Mouse (Mus musculus) MEL-GATA-1-ER (cell line): ENCODE data around the gene Efcab7.
A peak's percentile ranks its signal among the peaks of the same experiment; 100 is the strongest.

ENCODE experiments used
- DNase-seq: peaks from one replicate; pipeline ENCODE4 v3.0.0-alpha.2; 2012; ENCODE audit warnings: low read depth; ENCODE audit errors: extremely low read depth

The Efcab7 gene

DNA sequence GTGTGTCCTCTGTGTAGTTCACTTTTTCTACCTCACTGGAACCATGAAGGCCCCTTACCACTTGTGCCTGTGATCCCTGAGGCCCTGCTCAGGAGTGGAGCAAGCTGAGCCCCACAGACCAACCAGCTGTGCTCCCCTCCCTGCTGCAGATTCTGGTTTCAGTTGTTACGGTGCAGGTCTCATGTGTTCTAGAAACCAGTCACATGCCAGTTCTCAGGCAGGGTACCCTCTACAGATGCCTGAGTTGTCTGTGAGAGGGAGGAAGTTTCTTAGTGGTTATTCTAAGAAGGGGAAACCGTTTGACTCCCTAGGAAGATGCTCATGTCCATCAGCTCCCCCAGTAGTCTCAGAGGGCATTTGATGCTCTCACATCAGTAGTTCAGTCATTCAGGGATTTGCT lies 115.6 kb downstream of the Efcab7 start:
- DNase-seq = no peak

DNA sequence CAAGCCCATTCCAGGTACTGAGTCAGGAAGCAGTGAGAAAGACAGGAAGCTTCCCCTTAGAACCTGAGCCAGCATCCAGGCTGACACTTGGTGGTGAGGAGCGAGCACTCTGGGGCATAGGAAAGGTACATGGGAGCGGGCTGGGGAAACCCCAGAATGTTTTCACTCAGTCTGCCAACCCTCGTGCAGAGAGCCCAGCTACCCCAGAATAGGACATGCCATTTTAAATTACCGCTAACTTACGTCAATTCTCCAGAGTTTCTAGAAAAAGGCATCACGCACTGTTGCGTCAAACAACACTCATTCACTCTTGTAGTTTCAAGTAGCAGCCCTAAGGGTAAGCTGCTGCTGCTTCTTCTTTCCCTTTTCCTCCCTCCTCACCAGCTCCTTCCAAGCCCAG lies 116.0 kb downstream of the Efcab7 start:
- DNase-seq = no peak

DNA sequence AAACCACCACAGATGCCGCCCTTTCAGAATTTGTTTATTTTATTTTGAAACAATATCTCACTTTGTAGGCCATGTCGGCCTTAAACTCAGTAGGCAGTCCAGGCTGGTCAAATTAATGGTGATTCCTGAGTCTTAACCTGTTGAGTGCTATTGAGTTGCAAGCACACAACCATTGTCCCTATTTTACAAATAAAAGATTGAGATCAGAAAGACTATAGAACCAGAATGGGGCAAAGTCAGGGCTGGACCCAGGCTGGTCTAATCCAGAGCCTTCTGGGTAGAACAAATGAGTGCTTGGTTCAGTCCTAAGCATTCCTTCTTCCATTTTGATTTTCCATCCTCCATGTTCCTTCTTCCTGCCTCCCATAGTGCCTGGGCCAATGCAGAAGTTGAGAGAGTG lies 117.5 kb downstream of the Efcab7 start:
- no peak for DNase-seq

DNA sequence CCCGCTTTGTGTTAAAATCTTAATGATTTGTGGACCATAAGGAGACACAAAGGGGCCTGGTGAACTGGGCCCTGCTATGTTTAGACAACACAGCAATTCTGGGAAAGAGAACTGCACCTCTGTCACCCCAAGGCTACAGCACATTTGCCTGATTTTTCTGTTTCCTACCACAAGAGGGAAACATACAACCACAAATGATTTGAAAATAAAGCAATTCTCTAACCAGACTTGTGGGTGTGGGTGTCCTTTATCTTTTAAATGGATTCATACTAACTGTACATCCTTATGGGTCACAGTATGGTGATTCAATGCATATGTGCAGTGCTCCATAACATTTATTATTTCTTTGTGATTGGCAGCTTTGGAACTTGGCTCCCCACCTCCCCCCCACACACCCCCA lies 118.2 kb downstream of the Efcab7 start:
- no peak for DNase-seq

DNA sequence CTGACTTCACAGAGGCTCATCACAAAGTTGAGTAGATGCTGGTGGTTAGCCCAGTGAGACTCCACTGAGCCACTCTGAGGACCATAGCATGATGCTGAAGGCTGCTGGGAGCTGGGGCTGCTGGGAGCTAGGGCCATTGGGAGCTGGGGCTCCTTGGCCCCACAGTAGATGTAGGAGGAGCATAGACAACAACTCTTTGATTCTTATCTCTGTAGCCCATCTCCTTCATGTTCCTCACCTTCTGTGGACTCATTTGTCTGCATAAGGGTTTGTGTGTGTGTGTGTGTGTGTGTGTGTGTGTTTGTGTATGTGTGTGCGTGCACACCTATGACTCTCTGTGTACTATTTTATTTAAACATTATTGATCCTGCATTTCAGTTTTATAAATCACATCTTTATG lies 118.9 kb downstream of the Efcab7 start:
- no peak for DNase-seq

DNA sequence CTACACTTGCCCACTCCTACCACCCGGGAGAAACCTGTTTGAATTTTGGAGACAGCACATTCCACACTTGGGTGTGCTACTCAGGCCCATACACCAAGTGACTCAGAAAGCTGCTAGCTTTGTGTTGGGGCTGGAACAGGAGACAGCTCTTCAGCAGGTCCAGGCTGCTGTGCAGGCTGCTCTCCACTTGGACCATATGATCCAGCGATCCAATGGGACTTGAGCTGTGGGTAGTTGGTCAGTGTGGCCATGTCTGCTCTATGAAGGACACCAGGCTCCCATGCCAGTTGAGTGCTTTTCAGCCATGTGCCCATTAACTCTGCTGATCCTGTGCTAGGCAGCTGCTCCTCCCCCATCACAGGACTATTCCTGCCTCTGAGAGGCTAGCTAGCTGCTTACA lies 124.9 kb downstream of the Efcab7 start:
- no peak for DNase-seq

DNA sequence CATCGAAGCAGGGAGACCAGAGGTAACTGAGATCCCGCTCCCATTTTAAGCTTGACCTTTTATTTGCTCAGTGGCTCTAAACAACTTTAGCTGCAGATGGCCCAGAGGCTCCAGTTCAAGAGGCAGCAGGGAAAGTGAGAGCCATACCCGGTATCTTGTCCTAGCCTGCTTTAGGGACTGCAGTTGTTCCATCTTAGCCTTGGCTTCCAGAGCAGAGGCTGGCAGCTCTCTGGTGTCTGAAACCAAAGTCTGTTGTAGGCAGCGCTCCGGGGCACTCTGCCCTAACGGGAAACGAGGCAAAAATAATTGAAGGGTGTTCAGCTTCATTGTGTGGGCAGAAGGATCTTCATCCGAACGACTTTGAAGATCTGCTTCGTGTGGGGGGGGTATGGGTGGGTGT lies 126.4 kb downstream of the Efcab7 start:
- DNase-seq = no peak

DNA sequence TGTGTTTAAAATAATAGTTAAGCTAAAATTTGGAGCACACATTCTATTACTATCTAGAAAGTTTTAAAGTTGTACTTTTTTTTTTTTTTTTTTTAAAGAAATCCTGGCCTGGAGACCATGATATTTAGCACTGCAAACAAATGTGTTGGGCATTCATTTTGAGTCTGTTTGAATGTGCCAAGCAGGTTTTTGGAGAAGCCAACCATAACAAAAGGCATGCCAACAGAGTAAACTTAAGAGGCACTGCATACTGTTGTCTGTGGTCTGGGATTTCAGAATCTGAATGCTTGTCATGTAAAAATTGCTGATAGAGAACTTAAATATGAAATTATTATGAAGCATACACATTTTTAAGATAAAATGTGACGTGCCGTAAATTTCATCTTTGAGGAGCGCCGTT lies 128.2 kb downstream of the Efcab7 start:
- no peak for DNase-seq

DNA sequence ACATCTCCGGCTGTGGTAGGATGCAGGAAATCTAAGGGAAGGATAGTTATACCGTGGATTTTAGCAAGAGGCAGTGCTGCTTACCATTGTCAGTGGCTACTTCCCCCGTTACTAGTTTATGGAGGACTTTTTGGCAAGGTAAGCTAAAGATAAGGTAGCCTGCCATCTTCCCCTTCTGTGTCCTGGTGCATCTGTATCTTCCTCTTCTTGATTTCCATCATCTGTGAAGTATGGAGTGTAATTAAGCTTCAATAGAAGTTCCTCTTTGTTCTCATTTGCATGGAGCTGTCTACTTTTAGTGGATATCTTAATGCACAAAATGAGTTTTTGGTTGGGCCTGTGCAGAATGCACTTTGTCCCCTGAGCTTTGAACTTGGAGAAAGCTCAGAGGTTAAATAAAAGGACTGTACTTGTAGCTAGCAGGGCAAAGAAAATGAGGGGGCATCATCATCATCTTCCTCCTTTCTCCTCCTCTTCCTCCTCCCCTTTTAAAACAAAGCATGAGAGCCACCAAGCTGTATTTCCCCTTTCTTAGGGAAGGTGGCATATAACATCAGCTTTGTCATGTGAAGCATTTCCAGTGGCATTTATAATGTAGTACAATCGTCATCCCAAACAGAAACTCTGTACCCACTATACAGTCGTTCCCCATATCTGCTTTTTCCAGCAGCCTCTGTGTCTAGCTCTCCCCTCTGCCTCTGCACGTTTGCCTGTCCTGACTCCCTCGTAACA lies 129.3 kb downstream of the Efcab7 start:
- DNase-seq = peak; percentile 34

DNA sequence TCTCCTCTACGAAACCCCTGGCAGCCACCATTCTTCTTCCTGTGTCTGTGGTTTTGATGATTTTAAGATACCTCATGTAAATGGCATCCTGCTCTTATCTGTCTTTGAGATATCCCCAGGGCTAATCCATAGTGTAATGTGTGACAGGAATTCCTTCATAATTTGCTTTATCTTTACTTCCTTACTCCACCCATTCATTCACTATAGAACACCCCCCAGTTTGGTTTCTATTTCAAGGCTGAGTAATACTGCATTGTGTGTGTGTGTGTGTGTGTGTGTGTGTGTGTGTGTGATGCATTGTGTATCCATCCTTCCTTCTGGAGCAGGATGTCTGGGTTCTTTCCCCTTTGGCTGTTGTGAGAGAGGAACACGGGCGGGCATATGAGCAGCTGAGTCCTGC lies 130.3 kb downstream of the Efcab7 start:
- no peak for DNase-seq
